Mouse (Mus musculus) liver, embryonic 14.5 days (tissue): ENCODE data around the gene Prim2. TPM values are rescaled to one million over a fixed set of nuclear protein-coding genes. Genes with fewer than 3 reads are reported as not detected.

Experiments used
- ATAC-seq: fragments of 200-750 bp; cut with Nextera tagmentation; 2 replicates; pipeline ENCODE4 v1.8.0; 2017; ENCODE audit warnings: moderate number of reproducible peaks, mild to moderate bottlenecking, moderate library complexity; ENCODE audit not compliant: insufficient read depth
- DNase-seq, 3 experiments: peaks; one replicate each; pipeline ENCODE4 v3.0.0-alpha.2; 2012 to 2013; ENCODE audit warnings: low read depth in 3 of 3, low spot score in 3 of 3
- H3K27ac ChIP-seq: fragments of 300-500 bp; sonication (generic); 2 replicates; pipeline ENCODE4 v1.5.1; 2014; ENCODE audit warnings: moderate library complexity, mild to moderate bottlenecking, control low read depth, inconsistent platforms
- H3K27me3 ChIP-seq: fragments of 300-500 bp; sonication (generic); 2 replicates; pipeline ENCODE4 v1.6.1; 2014; ENCODE audit warnings: mild to moderate bottlenecking, low read length, moderate library complexity; ENCODE audit not compliant: control insufficient read depth, insufficient read depth
- H3K36me3 ChIP-seq: fragments of 300-500 bp; sonication (generic); replicated peaks from 2 replicates; pipeline ENCODE4 v1.6.1; 2014; ENCODE audit warnings: low read depth; ENCODE audit not compliant: control insufficient read depth, insufficient read depth
- H3K4me1 ChIP-seq, 2 experiments: fragments of 200-500 bp in 1 of 2; fragments of 300-500 bp in 1 of 2; sonication (generic) in 1 of 2; replicated peaks; 2 replicates each; pipeline ENCODE4 v1.6.1; 2012 to 2014; ENCODE audit warnings: antibody characterized with exemption in 1 of 2, inconsistent platforms in 1 of 2, low read length in 1 of 2; ENCODE audit not compliant: control insufficient read depth in 2 of 2, insufficient read depth in 2 of 2
- H3K4me2 ChIP-seq: fragments of 300-500 bp; sonication (generic); 2 replicates; pipeline ENCODE4 v1.6.1; 2014; ENCODE audit warnings: low read depth, mild to moderate bottlenecking, control low read depth, moderate library complexity
- H3K4me3 ChIP-seq, 2 experiments: fragments of 200-500 bp in 1 of 2; fragments of 300-500 bp in 1 of 2; sonication (generic) in 1 of 2; 2 replicates each; pipeline ENCODE4 v1.5.1; 2012 to 2014; ENCODE audit warnings: low read depth in 2 of 2, low read length in 2 of 2, mild to moderate bottlenecking in 2 of 2, control low read depth in 1 of 2, inconsistent platforms in 1 of 2, moderate library complexity in 1 of 2; ENCODE audit not compliant: insufficient read depth in 1 of 2
- H3K9ac ChIP-seq: fragments of 300-500 bp; sonication (generic); replicated peaks from 2 replicates; pipeline ENCODE4 v1.6.1; 2014; ENCODE audit warnings: mild to moderate bottlenecking, control low read depth, moderate library complexity
- H3K9me3 ChIP-seq: fragments of 300-500 bp; sonication (generic); 2 replicates; pipeline ENCODE4 v1.6.1; 2016; ENCODE audit warnings: low read length, mixed read lengths; ENCODE audit not compliant: control insufficient read depth
- CTCF ChIP-seq: IDR thresholded peaks from 2 replicates; pipeline ENCODE4 v1.5.1; 2016; ENCODE audit warnings: antibody characterized with exemption, low read depth, control low read depth
- EP300 ChIP-seq: IDR thresholded peaks from 2 replicates; pipeline ENCODE4 v1.6.1; 2016; ENCODE audit warnings: antibody characterized with exemption, low read depth
- WGBS: fragments of 180-500 bp; shearing (Covaris S2); extraction: QIAGEN DNeasy Blood & Tissue Kit; methylation state at CpG from one replicate; pipeline ENCODE4 v1.1.7; 2014; ENCODE audit not compliant: insufficient replicate concordance; 5-methylcytosine and 5-hydroxymethylcytosine counted together
- polyA plus RNA-seq, 2 experiments: library from polyadenylated mRNA; depleted of rRNA in 1 of 2; stranded (reverse) in 1 of 2; unstranded in 1 of 2; fragments of >200 nt; fragmentation: Nextera tagmentation in 1 of 2; extraction: Ambion mirVana in 1 of 2; gene quantifications; 2 replicates each; pipeline versions ENCODE4 v1.2.1 to v1.2.3; 2012 to 2014

The Prim2 gene
- polyA plus RNA-seq, 2 experiments: 34.1 to 38.1 TPM

GRCm38 (mm10) chr1:33594966-33595365, 74.6 kb downstream of the Prim2 start:
- H3K27ac ChIP-seq: no peak overlapping the region
- H3K9me3 ChIP-seq: no peaks in the 10 kb centered on the region
- no peak overlapping the region for H3K4me3 ChIP-seq
- ATAC-seq: no peak
- H3K9ac ChIP-seq: no peak overlapping the region
- H3K27me3 ChIP-seq: no peaks in the 10 kb centered on the region
- no peaks in the 10 kb centered on the region; the same call in none of the 2 replicates for H3K36me3 ChIP-seq
- H3K4me1 ChIP-seq: no peaks in the 10 kb centered on the region; a peak in 1 of 4 replicates
- WGBS: 80% methylated on average over 2 of the region's 2 CpGs
- TF ChIP-seq EP300: no peak
- TF ChIP-seq CTCF: no peak
- no peak for DNase-seq
- H3K4me2 ChIP-seq: no peak overlapping the region

GRCm38 (mm10) chr1:33593718-33594388, 75.7 kb downstream of the Prim2 start:
- Histone ChIP-seq H3K4me3 (no peak overlapping the region), H3K9ac (no peak overlapping the region), H3K27me3 (no peaks in the 10 kb centered on the region), H3K27ac (no peak overlapping the region), H3K9me3 (no peaks in the 10 kb centered on the region), H3K4me2 (no peak overlapping the region), H3K4me1 (no peaks in the 10 kb centered on the region; a peak in 1 of 4 replicates), H3K36me3 (no peaks in the 10 kb centered on the region; the same call in none of the 2 replicates)
- WGBS: 87% methylated on average over 4 of the region's 4 CpGs
- TF ChIP-seq CTCF (no peak), EP300 (no peak)
- DNase-seq (no peak), ATAC-seq (no peak)

DNA sequence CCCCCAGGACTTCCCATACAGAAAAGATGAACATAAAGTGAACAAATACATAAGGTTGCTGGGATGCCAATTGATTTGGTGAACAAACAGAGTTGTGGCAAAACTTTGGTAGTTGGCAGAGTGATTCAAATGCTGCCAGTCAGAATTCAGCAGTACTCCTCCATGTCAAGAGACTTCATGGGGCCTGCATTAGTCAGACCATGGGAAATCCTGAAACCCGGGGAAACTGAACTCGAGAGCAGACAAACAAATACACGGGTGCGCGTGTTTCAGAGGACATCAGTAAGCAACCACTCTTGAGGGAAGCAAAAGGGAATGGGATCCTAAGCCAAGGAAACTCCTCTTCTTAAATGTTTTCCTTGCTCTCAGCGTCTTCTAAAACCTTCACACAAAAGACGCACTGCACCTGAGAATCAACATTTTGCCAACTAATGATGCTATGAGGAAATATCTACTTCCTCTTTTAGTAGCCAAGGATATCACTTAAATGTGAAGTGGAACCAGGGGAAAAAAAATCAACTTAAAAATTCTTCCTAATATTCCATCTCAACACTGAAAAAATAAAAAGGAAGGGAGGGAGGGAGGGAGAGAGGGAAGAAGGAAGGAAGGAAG, 77.5 kb downstream of the Prim2 start:
- no peaks in the 10 kb centered on the region; a peak in 1 of 4 replicates for H3K4me1 ChIP-seq
- no peak for ATAC-seq
- no peak overlapping the region for H3K4me2 ChIP-seq
- H3K4me3 ChIP-seq: no peak overlapping the region
- no peak for DNase-seq
- H3K9ac ChIP-seq: no peak overlapping the region
- no peaks in the 10 kb centered on the region for H3K27me3 ChIP-seq
- H3K9me3 ChIP-seq: no peaks in the 10 kb centered on the region
- WGBS: 82% methylated on average over 7 of the region's 7 CpGs
- no peaks in the 10 kb centered on the region; the same call in none of the 2 replicates for H3K36me3 ChIP-seq
- no peak overlapping the region for H3K27ac ChIP-seq
- no peak for TF ChIP-seq EP300
- TF ChIP-seq CTCF: no peak

DNA sequence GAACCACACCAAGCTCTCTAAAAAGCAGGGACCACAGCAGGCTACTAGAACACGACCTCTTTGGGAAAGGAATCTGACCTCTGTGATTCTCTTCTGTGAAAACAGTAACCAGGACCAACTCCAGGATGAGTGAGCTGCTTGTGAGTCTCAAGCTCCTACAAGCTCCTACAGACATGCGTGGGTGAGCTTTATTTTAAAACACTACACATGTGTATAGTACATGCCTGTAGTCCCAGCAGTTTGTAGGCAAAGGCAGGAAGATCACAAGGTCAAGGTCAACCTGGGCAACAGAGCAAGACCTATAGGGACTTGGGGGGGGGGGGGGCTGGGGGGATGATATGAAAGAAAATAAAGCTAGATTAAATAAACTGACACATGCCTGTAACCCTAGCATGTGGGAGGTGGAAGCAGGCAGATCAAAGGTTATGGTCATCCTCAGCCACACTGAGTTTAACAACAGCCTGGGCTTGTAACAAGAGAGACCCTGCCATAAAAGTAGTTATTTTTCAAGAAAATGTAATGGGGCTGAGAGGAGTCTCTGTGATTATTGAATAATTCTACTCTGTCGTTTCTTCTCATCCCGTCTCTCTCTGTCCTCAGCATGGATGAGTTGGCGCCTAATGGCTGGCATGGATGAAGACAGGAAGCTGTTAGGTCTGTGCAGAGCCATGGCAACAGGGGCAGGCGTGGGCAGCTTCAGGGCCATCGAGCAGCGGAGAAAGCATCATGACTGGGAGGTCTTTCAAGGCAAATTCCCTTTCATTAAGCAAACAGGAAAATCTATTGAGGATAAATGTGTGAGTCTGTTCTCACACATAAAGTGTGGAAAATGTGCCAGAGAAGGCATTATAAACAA, 78.8 kb downstream of the Prim2 start:
- 84% methylated on average over 8 of the region's 8 CpGs for WGBS
- no peak for DNase-seq

GRCm38 (mm10) chr1:33589531-33589930, 80.1 kb downstream of the Prim2 start:
- WGBS: 69% methylated on average over 2 of the region's 2 CpGs
- no peak overlapping the region for H3K27ac ChIP-seq

More for the DNA sequence above, 78.8 kb downstream of the Prim2 start:
- H3K9me3 ChIP-seq: no peaks in the 10 kb centered on the region
- ATAC-seq: no peak
- H3K9ac ChIP-seq: no peak overlapping the region
- H3K4me3 ChIP-seq: no peak overlapping the region
- H3K27ac ChIP-seq: no peak overlapping the region
- no peak overlapping the region for H3K4me2 ChIP-seq
- no peaks in the 10 kb centered on the region for H3K27me3 ChIP-seq
- no peaks in the 10 kb centered on the region; a peak in 1 of 4 replicates for H3K4me1 ChIP-seq
- TF ChIP-seq EP300 (no peak), CTCF (no peak)
- no peaks in the 10 kb centered on the region; the same call in none of the 2 replicates for H3K36me3 ChIP-seq

More at GRCm38 (mm10) chr1:33589531-33589930, 80.1 kb downstream of the Prim2 start:
- no peaks in the 10 kb centered on the region for H3K27me3 ChIP-seq
- no peaks in the 10 kb centered on the region; a peak in 1 of 4 replicates for H3K4me1 ChIP-seq
- H3K9me3 ChIP-seq: no peaks in the 10 kb centered on the region
- no peaks in the 10 kb centered on the region; the same call in none of the 2 replicates for H3K36me3 ChIP-seq
- H3K4me2 ChIP-seq: no peak overlapping the region
- DNase-seq (no peak), ATAC-seq (no peak)
- H3K9ac ChIP-seq: no peak overlapping the region
- no peak for TF ChIP-seq EP300
- no peak for TF ChIP-seq CTCF
- no peak overlapping the region for H3K4me3 ChIP-seq
